Mouse (Mus musculus) spleen, adult 2 months (tissue): ENCODE data around the gene Ltbp3. TPM values are rescaled to one million over a fixed set of nuclear protein-coding genes. Genes with fewer than 3 reads are reported as not detected.
A peak's percentile ranks its signal among the peaks of the same experiment; 100 is the strongest.

Experiments used
- DNase-seq, 2 experiments: peaks; one replicate each; pipeline versions ENCODE4 v3.0.0 to v3.0.0-alpha.2; 2012 to 2021; ENCODE audit warnings: low spot score in 2 of 2, low read depth in 1 of 2
- H3K27ac ChIP-seq: fragments of 200-500 bp; 2 replicates; pipeline ENCODE4 v1.5.1; 2012; ENCODE audit warnings: low read length, inconsistent platforms; ENCODE audit not compliant: insufficient read depth
- H3K27me3 ChIP-seq: fragments of 200-500 bp; 2 replicates; pipeline ENCODE4 v1.6.1; 2012; ENCODE audit warnings: mild to moderate bottlenecking, moderate library complexity, low read length, inconsistent platforms; ENCODE audit not compliant: control insufficient read depth, insufficient read depth
- H3K36me3 ChIP-seq: fragments of 200-500 bp; 2 replicates; pipeline ENCODE4 v1.6.1; 2012; ENCODE audit warnings: mild to moderate bottlenecking, low read length, inconsistent platforms; ENCODE audit not compliant: control insufficient read depth, insufficient read depth
- H3K4me1 ChIP-seq: fragments of 200-500 bp; 2 replicates; pipeline ENCODE4 v1.6.1; 2011; ENCODE audit warnings: inconsistent platforms; ENCODE audit not compliant: control insufficient read depth, insufficient read depth, insufficient read length
- H3K4me3 ChIP-seq: fragments of 200-500 bp; 2 replicates; pipeline ENCODE4 v1.5.1; 2011; ENCODE audit warnings: mild to moderate bottlenecking, inconsistent platforms; ENCODE audit not compliant: insufficient read depth, insufficient read length; ENCODE audit errors: extremely low read depth
- CTCF ChIP-seq: fragments of 200-500 bp; IDR thresholded peaks from 2 replicates; pipeline ENCODE4 v1.5.1; 2011; ENCODE audit warnings: mild to moderate bottlenecking, inconsistent platforms; ENCODE audit not compliant: insufficient read depth, insufficient read length, insufficient replicate concordance; ENCODE audit errors: extremely low read depth
- POLR2A ChIP-seq: fragments of 200-500 bp; IDR thresholded peaks from 2 replicates; pipeline ENCODE4 v1.6.1; 2011; ENCODE audit warnings: low read depth, low read length, inconsistent platforms
- WGBS: fragments of 180-500 bp; shearing (Covaris S2); methylation state at CpG from one replicate; pipeline ENCODE4 v1.1.7; 2018; 5-methylcytosine and 5-hydroxymethylcytosine counted together
- polyA plus RNA-seq: library from polyadenylated mRNA; depleted of rRNA; stranded (reverse); fragments of >200 nt; gene quantifications from 2 replicates; pipeline ENCODE4 v1.2.3, GENCODE M21; 2012

Gene Ltbp3
- polyA plus RNA-seq, 1 experiment: 22.5 TPM

GRCm38 (mm10) chr19:5741641-5742240 is 1.0 kb downstream of the Ltbp3 start:
- Histone ChIP-seq H3K27ac (no peak overlapping the region), H3K36me3 (no peaks in the 10 kb centered on the region), H3K27me3 (peaks cover 15% of the 10 kb centered on the region), H3K4me1 (peaks cover 9% of the 10 kb centered on the region; the same call in 1 of the 2 replicates), H3K4me3 (peak overlapping the region; percentile 39; the same call in 1 of the 2 replicates)
- DNase-seq: no peak
- under 1% methylated on average over 47 of the region's 55 CpGs for whole genome bisulfite sequencing
- no peak for TF ChIP-seq POLR2A
- TF ChIP-seq CTCF: no peak

- Histone ChIP-seq H3K27ac (no peak overlapping the region), H3K4me1 (peaks cover 9% of the 10 kb centered on the region; the same call in 1 of the 2 replicates), H3K27me3 (peaks cover 15% of the 10 kb centered on the region), H3K36me3 (no peaks in the 10 kb centered on the region), H3K4me3 (peak overlapping the region; percentile 39; the same call in 1 of the 2 replicates)
- WGBS: 17% methylated on average over 32 of the region's 32 CpGs
- DNase-seq: no peak
- TF ChIP-seq POLR2A: no peak
- TF ChIP-seq CTCF: no peak
These were observed 1.5 kb downstream of the Ltbp3 start for GRCm38 (mm10) chr19:5742241-5742641.

- no peaks in the 10 kb centered on the region for H3K36me3 ChIP-seq
- H3K4me3 ChIP-seq: no peak overlapping the region
- DNase-seq: no peak
- peaks cover 9% of the 10 kb centered on the region; the same call in 1 of the 2 replicates for H3K4me1 ChIP-seq
- TF ChIP-seq POLR2A: no peak
- TF ChIP-seq CTCF: no peak
- no peak overlapping the region for H3K27ac ChIP-seq
- 19% methylated on average over 5 of the region's 5 CpGs for WGBS
- H3K27me3 ChIP-seq: peaks cover 15% of the 10 kb centered on the region
These were observed 2.9 kb downstream of the Ltbp3 start for GRCm38 (mm10) chr19:5743576-5743975.

GRCm38 (mm10) chr19:5745756-5746710 is 5.3 kb downstream of the Ltbp3 start:
- no peak for DNase-seq
- no peak overlapping the region for H3K27ac ChIP-seq
- peaks cover 11% of the 10 kb centered on the region for H3K27me3 ChIP-seq
- TF ChIP-seq CTCF (no peak), POLR2A (no peak)
- H3K4me3 ChIP-seq: no peak overlapping the region
- H3K4me1 ChIP-seq: peaks cover 9% of the 10 kb centered on the region; the same call in 1 of the 2 replicates
- WGBS: 42% methylated on average over 36 of the region's 36 CpGs
- no peaks in the 10 kb centered on the region for H3K36me3 ChIP-seq

- Histone ChIP-seq H3K4me1 (peaks cover 7% of the 10 kb centered on the region), H3K27ac (no peak overlapping the region), H3K4me3 (no peak overlapping the region), H3K27me3 (peaks cover 4% of the 10 kb centered on the region; the same call in 1 of the 2 replicates), H3K36me3 (no peaks in the 10 kb centered on the region)
- DNase-seq: no peak
- TF ChIP-seq POLR2A (no peak), CTCF (no peak)
- WGBS: 72% methylated on average over 12 of the region's 12 CpGs
These were observed 6.2 kb downstream of the Ltbp3 start for GRCm38 (mm10) chr19:5746907-5747363.

GRCm38 (mm10) chr19:5749476-5749875 is 8.8 kb downstream of the Ltbp3 start:
- 71% methylated on average over 6 of the region's 6 CpGs for WGBS
- H3K27ac ChIP-seq: no peak overlapping the region
- TF ChIP-seq CTCF: no peak
- no peak for TF ChIP-seq POLR2A
- H3K4me3 ChIP-seq: no peak overlapping the region
- H3K36me3 ChIP-seq: no peaks in the 10 kb centered on the region
- no peaks in the 10 kb centered on the region for H3K27me3 ChIP-seq
- DNase-seq: no peak
- H3K4me1 ChIP-seq: peaks cover 3% of the 10 kb centered on the region; the same call in 1 of the 2 replicates
